Mouse (Mus musculus): Measurements from ENCODE around the gene 2810408A11Rik. TPM values are rescaled to one million over a fixed set of nuclear protein-coding genes. Genes with fewer than 3 reads are reported as not detected.
"Not testable (repeated sequence)": the region's sequence is repeated elsewhere in the genome, so short reads cannot be mapped to it uniquely, and the experiment has no call there.

The 2810408A11Rik gene
- polyA plus RNA-seq, 1 experiment from 2014 or later: 0.89 TPM

GRCm38 (mm10) chr11:69918118-69918517 is 17.3 kb upstream of the 2810408A11Rik start:
- H3K4me3 ChIP-seq (replicated peaks): peak overlapping the region; percentile 88; the same call in 1 of the 2 replicates
- peaks cover 70% of the 10 kb centered on the region for H3K4me1 ChIP-seq (replicated peaks)
- H3K27ac ChIP-seq (replicated peaks): peak overlapping the region; percentile 97
- H3K9ac ChIP-seq: peak overlapping the region; percentile 20; the same call in 1 of the 2 replicates
- H3K4me2 ChIP-seq: peak overlapping the region; percentile 90
- peaks cover 52% of the 10 kb centered on the region for H3K36me3 ChIP-seq (replicated peaks)
- no peaks in the 10 kb centered on the region for H3K9me3 ChIP-seq (replicated peaks)
- ATAC-seq (ENCODE audit: insufficient read depth): no peak
- no peaks in the 10 kb centered on the region for H3K27me3 ChIP-seq
- 66% methylated on average over 5 of the region's 5 CpGs for WGBS (ENCODE audit: insufficient replicate concordance)

DNA sequence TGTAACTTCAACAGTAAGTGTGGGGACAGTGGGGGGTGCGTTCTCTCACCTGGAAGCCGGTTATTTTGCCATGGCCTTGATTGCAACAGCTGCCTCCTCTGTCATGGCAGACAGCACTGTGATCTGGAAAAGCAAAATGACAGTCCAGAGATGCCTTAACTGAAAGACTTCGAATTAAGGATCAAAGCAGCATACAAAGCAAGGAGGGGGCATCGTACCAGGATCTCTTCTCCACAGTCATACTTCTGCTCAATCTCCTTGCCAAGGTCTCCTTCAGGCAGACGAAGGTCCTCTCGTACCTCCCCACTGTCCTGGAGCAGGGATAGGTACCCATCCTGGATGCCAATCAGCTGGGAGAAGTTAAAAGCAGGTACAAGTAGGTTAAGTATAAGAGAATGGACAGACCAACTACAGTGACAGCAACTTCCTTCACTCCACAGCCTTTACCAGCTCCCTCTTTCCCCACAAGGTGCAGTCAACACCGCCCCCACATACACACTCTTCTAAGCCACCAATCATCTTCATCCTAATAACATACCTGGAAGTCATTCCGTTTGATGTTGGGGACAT is 16.7 kb upstream of the 2810408A11Rik start:
- H3K27ac ChIP-seq (replicated peaks): peak overlapping the region; percentile 97
- H3K4me1 ChIP-seq (replicated peaks): peaks cover 69% of the 10 kb centered on the region
- H3K27me3 ChIP-seq: no peaks in the 10 kb centered on the region
- H3K4me2 ChIP-seq: peak overlapping the region; percentile 90
- peak overlapping the region; percentile 86 for H3K4me3 ChIP-seq (replicated peaks)
- H3K9ac ChIP-seq: peak overlapping the region; percentile 20; the same call in 1 of the 2 replicates
- peaks cover 59% of the 10 kb centered on the region for H3K36me3 ChIP-seq (replicated peaks)
- 64% methylated on average over 8 of the region's 8 CpGs for WGBS (ENCODE audit: insufficient replicate concordance)
- no peak for ATAC-seq (ENCODE audit: insufficient read depth)
- H3K9me3 ChIP-seq (replicated peaks): no peaks in the 10 kb centered on the region

DNA sequence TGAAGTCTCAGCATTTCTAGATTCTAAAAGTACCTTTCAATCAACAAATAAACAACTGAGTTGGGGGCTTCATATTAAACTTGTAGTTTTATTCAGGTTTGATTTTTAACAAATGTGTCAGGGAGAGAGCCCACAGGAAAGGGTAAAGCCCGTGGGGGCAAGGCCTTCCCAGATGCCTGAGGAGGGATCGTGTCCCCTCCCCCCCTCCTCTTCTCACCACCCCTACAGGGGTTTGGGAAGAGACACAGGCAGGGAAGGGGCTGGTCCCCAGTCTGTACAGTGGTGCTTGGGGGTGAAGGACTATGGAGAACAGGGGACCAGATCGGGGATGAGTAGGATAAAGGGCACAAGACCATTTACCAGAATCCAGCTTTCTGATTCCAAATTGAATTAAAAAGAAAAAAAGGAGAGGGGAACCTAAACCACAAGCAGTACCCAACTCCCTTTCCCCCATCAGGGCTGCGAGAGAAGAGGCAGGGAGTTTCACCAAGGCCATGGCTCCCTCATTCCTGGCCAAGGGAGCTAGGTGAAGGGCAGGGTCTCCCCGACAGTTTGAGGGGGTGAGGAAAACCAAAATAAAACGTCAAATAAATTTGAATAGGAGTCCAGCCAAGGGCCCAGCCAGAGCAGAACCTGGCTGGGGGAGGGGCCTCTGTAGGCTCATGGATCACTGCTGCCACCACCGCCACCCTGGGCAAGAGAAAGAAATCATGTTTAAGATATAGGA is 16.0 kb upstream of the 2810408A11Rik start:
- ATAC-seq (ENCODE audit: insufficient read depth); H3K27me3 ChIP-seq; H3K9me3 ChIP-seq (replicated peaks): not testable (repeated sequence)
- Histone ChIP-seq H3K9ac (peak overlapping the region; percentile 90), H3K36me3 (replicated peaks) (peaks cover 65% of the 10 kb centered on the region), H3K4me2 (peak overlapping the region; percentile 90), H3K4me1 (replicated peaks) (peaks cover 64% of the 10 kb centered on the region), H3K27ac (replicated peaks) (peak overlapping the region; percentile 97), H3K4me3 (replicated peaks) (peak overlapping the region; percentile 86)
- WGBS (ENCODE audit: insufficient replicate concordance): 22% methylated on average over 7 of the region's 7 CpGs

GRCm38 (mm10) chr11:69915667-69916627 is 15.2 kb upstream of the 2810408A11Rik start:
- Histone ChIP-seq H3K9me3 (replicated peaks) (no peaks in the 10 kb centered on the region), H3K27ac (replicated peaks) (peak overlapping the region; percentile 97), H3K36me3 (replicated peaks) (peaks cover 74% of the 10 kb centered on the region), H3K27me3 (no peaks in the 10 kb centered on the region), H3K4me3 (replicated peaks) (peak overlapping the region; percentile 86), H3K9ac (peak overlapping the region; percentile 90), H3K4me1 (replicated peaks) (peaks cover 64% of the 10 kb centered on the region), H3K4me2 (peak overlapping the region; percentile 90)
- WGBS (ENCODE audit: insufficient replicate concordance): 17% methylated on average over 5 of the region's 5 CpGs
- peak; percentile 62 for ATAC-seq (ENCODE audit: insufficient read depth)

DNA sequence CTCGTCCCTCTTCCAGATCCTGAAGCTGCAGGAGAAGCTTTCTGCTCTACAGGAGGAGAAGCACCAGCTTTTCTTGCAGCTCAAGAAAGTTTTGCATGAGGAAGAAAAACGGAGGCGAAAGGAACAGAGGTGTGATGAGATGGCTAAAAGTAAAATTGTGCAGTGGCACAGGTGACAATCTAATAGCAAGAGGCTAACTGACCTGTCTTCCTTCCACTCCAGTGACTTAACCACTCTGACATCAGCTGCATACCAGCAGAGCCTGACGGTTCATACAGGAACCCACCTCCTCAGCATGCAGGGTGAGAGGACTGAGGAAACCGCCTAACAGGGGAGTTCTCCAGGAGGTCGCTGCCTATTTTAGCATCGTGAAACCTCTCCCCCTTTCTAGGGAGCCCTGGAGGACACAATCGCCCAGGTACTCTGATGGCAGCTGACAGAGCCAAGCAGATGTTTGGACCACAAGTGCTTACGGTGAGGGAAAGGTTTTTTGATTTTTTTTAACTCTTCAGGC is 14.2 kb upstream of the 2810408A11Rik start:
- H3K9me3 ChIP-seq (replicated peaks): no peaks in the 10 kb centered on the region
- H3K36me3 ChIP-seq (replicated peaks): peaks cover 84% of the 10 kb centered on the region
- no peaks in the 10 kb centered on the region for H3K27me3 ChIP-seq
- H3K9ac ChIP-seq: peak overlapping the region; percentile 90
- peak overlapping the region; percentile 86 for H3K4me3 ChIP-seq (replicated peaks)
- H3K4me1 ChIP-seq (replicated peaks): peaks cover 64% of the 10 kb centered on the region
- 20% methylated on average over 9 of the region's 9 CpGs for whole genome bisulfite sequencing (ENCODE audit: insufficient replicate concordance)
- peak overlapping the region; percentile 97 for H3K27ac ChIP-seq (replicated peaks)
- peak overlapping the region; percentile 90 for H3K4me2 ChIP-seq
- ATAC-seq (ENCODE audit: insufficient read depth): no peak

GRCm38 (mm10) chr11:69914372-69914764 is 13.6 kb upstream of the 2810408A11Rik start:
- Histone ChIP-seq H3K36me3 (replicated peaks) (peaks cover 88% of the 10 kb centered on the region), H3K9ac (peak overlapping the region; percentile 90), H3K27ac (replicated peaks) (peak overlapping the region; percentile 97), H3K4me3 (replicated peaks) (peak overlapping the region; percentile 86), H3K27me3 (no peaks in the 10 kb centered on the region), H3K4me2 (peak overlapping the region; percentile 90), H3K9me3 (replicated peaks) (no peaks in the 10 kb centered on the region), H3K4me1 (replicated peaks) (peaks cover 62% of the 10 kb centered on the region)
- under 1% methylated on average over 17 of the region's 17 CpGs for WGBS (ENCODE audit: insufficient replicate concordance)
- ATAC-seq (ENCODE audit: insufficient read depth): peak; percentile 24; the same call in 1 of the 2 replicates

- 1% methylated on average over 61 of the region's 61 CpGs for WGBS (ENCODE audit: insufficient replicate concordance)
- ATAC-seq (ENCODE audit: insufficient read depth): peak; percentile 67
- no peaks in the 10 kb centered on the region for H3K27me3 ChIP-seq
- peak within 1 kb of the TSS; percentile 97 for H3K27ac ChIP-seq (replicated peaks)
- H3K9ac ChIP-seq: peak within 1 kb of the TSS; percentile 90
- peaks cover 56% of the 10 kb centered on the region for H3K4me1 ChIP-seq (replicated peaks)
- H3K4me2 ChIP-seq: peak within 1 kb of the TSS; percentile 90
- peaks cover 88% of the 10 kb centered on the region for H3K36me3 ChIP-seq (replicated peaks)
- peak within 1 kb of the TSS; percentile 86 for H3K4me3 ChIP-seq (replicated peaks)
- no peaks in the 10 kb centered on the region for H3K9me3 ChIP-seq (replicated peaks)
These were observed 13.0 kb upstream of the 2810408A11Rik start, which contains the start of gene Gps2 for GRCm38 (mm10) chr11:69913554-69914371. Gene Gps2 (plus strand): TSS chr11:69913888.

DNA sequence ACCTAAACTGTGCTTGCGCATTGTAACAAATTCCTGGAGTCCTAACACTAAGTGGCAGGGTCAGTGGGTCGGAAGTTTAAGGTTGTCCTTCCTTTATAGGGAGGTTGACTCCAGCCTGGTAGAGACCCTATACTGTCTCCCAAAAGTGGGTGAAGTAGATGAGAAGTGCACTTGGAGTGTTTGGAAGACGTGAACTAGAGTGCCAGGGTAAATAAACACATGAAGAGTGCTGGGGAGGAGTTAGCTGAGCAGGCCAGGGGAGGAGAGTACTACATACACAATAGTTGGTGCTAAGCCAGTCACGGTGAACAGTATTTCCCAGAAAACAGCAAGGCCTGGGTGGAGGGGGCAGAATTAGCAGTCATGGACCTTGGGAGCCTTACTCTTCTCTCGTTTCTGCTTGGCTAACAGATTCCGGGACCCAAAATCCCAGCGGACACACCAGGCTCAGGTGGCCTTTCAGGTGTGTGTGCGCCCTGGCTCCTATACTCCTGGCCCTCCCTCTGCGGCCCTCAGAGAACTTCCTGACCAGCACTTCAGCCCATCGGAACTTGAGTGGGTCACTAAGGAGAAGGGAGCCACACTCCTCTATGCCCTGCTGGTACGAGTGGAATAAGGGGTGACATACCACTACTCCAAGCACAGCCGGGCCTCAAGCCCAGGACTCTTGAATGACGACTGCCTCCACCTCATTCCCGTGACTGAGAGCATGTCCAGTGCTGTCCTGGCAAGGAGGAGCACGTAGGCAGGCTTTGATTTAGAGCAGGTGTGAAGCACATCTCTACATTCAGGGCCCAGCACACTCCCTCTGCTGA is 12.1 kb upstream of the 2810408A11Rik start:
- no peak for ATAC-seq (ENCODE audit: insufficient read depth)
- Histone ChIP-seq H3K9ac (peak overlapping the region; percentile 90), H3K27ac (replicated peaks) (peak overlapping the region; percentile 97), H3K9me3 (replicated peaks) (no peaks in the 10 kb centered on the region), H3K4me1 (replicated peaks) (peaks cover 48% of the 10 kb centered on the region), H3K36me3 (replicated peaks) (peaks cover 88% of the 10 kb centered on the region), H3K4me2 (peak overlapping the region; percentile 90), H3K27me3 (no peaks in the 10 kb centered on the region), H3K4me3 (replicated peaks) (peak overlapping the region; percentile 86)
- WGBS (ENCODE audit: insufficient replicate concordance): 75% methylated on average over 15 of the region's 15 CpGs

GRCm38 (mm10) chr11:69911701-69912100 is 10.9 kb upstream of the 2810408A11Rik start:
- H3K4me3 ChIP-seq (replicated peaks): no peak overlapping the region
- no peak overlapping the region for H3K9ac ChIP-seq
- H3K27ac ChIP-seq (replicated peaks): no peak overlapping the region
- H3K27me3 ChIP-seq: no peaks in the 10 kb centered on the region
- no peaks in the 10 kb centered on the region for H3K9me3 ChIP-seq (replicated peaks)
- peaks cover 88% of the 10 kb centered on the region for H3K36me3 ChIP-seq (replicated peaks)
- H3K4me1 ChIP-seq (replicated peaks): peaks cover 36% of the 10 kb centered on the region
- H3K4me2 ChIP-seq: no peak overlapping the region
- WGBS (ENCODE audit: insufficient replicate concordance): 77% methylated on average over 6 of the region's 6 CpGs
- ATAC-seq (ENCODE audit: insufficient read depth): no peak

Measured in liver, embryonic 15.5 days (tissue).